Mouse (Mus musculus): Measurements from ENCODE around the gene Homer1.

GRCm38 (mm10) chr13:93326326-93326725, 26.9 kb downstream of the Homer1 start:
- TF ChIP-seq CTCF (IDR thresholded peaks at IDR 0.05; ENCODE audit: insufficient read depth, low read depth, low read length) (no peak), POLR2A (IDR thresholded peaks at IDR 0.05; ENCODE audit: insufficient read depth, low read depth, low read length) (no peak)
